Mouse (Mus musculus) liver, embryonic 14.5 days (tissue): Measurements from ENCODE around the gene Fam196b.

Experiments
- CTCF ChIP-seq: IDR thresholded peaks from 2 replicates; pipeline ENCODE4 v1.5.1; 2016; ENCODE audit warnings: antibody characterized with exemption, low read depth, control low read depth
- EP300 ChIP-seq: IDR thresholded peaks from 2 replicates; pipeline ENCODE4 v1.6.1; 2016; ENCODE audit warnings: antibody characterized with exemption, low read depth

DNA sequence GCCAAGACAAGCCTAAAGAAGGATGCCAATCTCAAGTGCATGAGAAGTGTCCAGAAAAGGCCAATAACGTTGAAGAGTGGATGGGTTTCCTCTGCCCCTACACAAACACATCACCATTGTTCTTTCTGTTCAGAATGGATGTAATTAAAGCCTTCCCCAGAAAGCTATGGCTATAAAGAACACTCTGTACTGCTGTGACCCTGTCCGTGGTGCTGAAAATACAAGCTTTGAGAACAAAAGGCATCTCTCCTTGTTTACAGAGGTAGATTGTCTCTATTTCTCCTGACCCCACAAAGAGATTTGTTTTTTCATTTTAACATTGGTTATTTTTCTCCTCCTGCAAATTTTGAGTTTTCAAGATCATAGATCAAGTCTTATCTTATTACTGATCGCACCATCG is 133.3 kb downstream of the Fam196b start:
- TF ChIP-seq CTCF = no peak
- no peak for TF ChIP-seq EP300
